Mouse (Mus musculus): ENCODE results near the gene Vps25. TPM values are rescaled to one million over a fixed set of nuclear protein-coding genes. Genes with fewer than 3 reads are reported as not detected.
A peak's percentile ranks its signal among the peaks of the same experiment; 100 is the strongest.

The Vps25 gene
- total and polyA plus RNA-seq, 3 experiments, result 75.5 to 107 TPM; not detected in 1

DNA sequence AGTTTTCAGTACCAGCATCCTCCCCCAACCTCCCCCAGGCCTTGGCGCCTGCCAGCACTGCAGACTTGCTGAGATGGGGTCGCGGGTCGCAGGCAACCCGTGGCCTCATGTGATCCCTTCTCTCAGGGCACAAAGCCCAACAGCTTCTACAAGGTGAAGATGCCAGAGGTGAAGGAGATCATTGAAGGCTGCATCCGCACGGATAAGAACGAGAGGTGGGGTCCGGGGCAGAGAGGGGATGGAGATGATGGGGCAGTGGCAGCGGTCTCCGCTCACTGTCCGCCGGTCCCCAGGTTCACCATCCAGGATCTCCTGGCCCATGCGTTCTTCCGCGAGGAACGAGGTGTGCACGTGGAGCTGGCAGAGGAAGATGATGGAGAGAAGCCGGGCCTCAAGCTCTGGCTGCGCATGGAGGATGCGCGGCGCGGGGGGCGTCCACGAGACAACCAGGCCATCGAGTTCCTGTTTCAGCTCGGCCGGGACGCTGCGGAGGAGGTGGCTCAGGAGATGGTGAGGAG lies 11.5 kb downstream of the Vps25 start:
- Histone ChIP-seq H3K4me3 (ENCODE audit: control insufficient read depth in 1 of 2, insufficient read depth in 1 of 2, low read depth in 2 of 2, low read length in 2 of 2) (no peak overlapping the region), H3K36me3 (ENCODE audit: control insufficient read depth in 1 of 2, insufficient read depth in 2 of 2, low read length in 2 of 2) (peaks cover 0 to 2% of the 10 kb centered on the region in 2 experiments; a peak in 1 of 4 replicates), H3K4me1 (ENCODE audit: control insufficient read depth in 1 of 2, insufficient read depth in 2 of 2, low read length in 2 of 2) (peaks cover 0 to 18% of the 10 kb centered on the region in 2 experiments; a peak in 3 of 4 replicates), H3K27me3 (ENCODE audit: control insufficient read depth in 1 of 2, insufficient read depth in 2 of 2, low read length in 2 of 2) (no peaks in the 10 kb centered on the region; a peak in 1 of 4 replicates), H3K27ac (ENCODE audit: control insufficient read depth, low read depth, low read length) (no peak overlapping the region), H3K9ac (ENCODE audit: control insufficient read depth, low read depth, low read length, poor library complexity, severe bottlenecking) (no peak overlapping the region), H3K9me3 (replicated peaks; ENCODE audit: insufficient read depth, low read length) (no peaks in the 10 kb centered on the region), H3K79me2 (ENCODE audit: control insufficient read depth, insufficient read depth, low read length, poor library complexity) (peaks cover 3% of the 10 kb centered on the region; the same call in 1 of the 2 replicates)
- DNase-seq (ENCODE audit: low read depth, low spot score), result no peak
- TF ChIP-seq MYB (IDR thresholded peaks at IDR 0.05; ENCODE audit: low read depth, low read length) (no peak), RAD21 (IDR thresholded peaks at IDR 0.05; ENCODE audit: low read depth, low read length) (no peak), HCFC1 (IDR thresholded peaks at IDR 0.05; ENCODE audit: low read depth, low read length) (no peak), GATA1 (IDR thresholded peaks at IDR 0.05; ENCODE audit: low read depth, low read length) (no peak), POLR2AphosphoS2 (IDR thresholded peaks at IDR 0.05; ENCODE audit: low read length) (no peak), NELFE (IDR thresholded peaks at IDR 0.05; ENCODE audit: low read depth, low read length) (no peak), MAFK (IDR thresholded peaks at IDR 0.05; ENCODE audit: borderline replicate concordance, low read depth, low read length) (no peak), ZKSCAN1 (IDR thresholded peaks at IDR 0.05; ENCODE audit: low read depth, low read length) (no peak), ZNF384 (IDR thresholded peaks at IDR 0.05; ENCODE audit: low read depth, low read length) (no peak), ZC3H11A (IDR thresholded peaks at IDR 0.05; ENCODE audit: low read depth, low read length) (no peak)

DNA sequence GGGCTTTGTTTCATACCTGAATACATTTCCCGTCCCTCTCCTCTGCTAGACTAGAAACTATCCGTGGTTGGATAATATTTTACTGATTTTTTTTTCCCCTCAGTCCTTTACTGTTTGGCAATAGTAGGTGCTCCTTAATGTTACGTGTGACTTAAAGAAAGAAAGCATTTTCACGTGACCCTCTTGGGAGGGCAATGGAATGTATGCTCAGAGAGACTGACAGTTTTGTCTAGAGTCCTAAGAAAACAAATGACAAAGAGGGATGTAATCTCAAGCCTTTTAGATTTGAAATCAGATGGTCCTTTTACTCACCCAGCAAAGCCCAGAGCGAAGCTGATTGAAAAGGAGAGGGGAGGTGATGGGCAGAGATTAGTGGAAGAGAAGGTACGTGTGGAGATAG lies 12.4 kb downstream of the Vps25 start:
- Histone ChIP-seq H3K4me3 (ENCODE audit: control insufficient read depth in 1 of 2, insufficient read depth in 1 of 2, low read depth in 2 of 2, low read length in 2 of 2) (no peak overlapping the region), H3K27me3 (ENCODE audit: control insufficient read depth in 1 of 2, insufficient read depth in 2 of 2, low read length in 2 of 2) (no peaks in the 10 kb centered on the region; a peak in 1 of 4 replicates), H3K27ac (ENCODE audit: control insufficient read depth, low read depth, low read length) (no peak overlapping the region), H3K9me3 (replicated peaks; ENCODE audit: insufficient read depth, low read length) (no peaks in the 10 kb centered on the region), H3K79me2 (ENCODE audit: control insufficient read depth, insufficient read depth, low read length, poor library complexity) (no peaks in the 10 kb centered on the region), H3K4me1 (ENCODE audit: control insufficient read depth in 1 of 2, insufficient read depth in 2 of 2, low read length in 2 of 2) (peaks cover 0 to 13% of the 10 kb centered on the region in 2 experiments; a peak in 2 of 4 replicates), H3K9ac (ENCODE audit: control insufficient read depth, low read depth, low read length, poor library complexity, severe bottlenecking) (no peak overlapping the region), H3K36me3 (ENCODE audit: control insufficient read depth in 1 of 2, insufficient read depth in 2 of 2, low read length in 2 of 2) (peaks cover 0 to 2% of the 10 kb centered on the region in 2 experiments; a peak in 1 of 4 replicates)
- TF ChIP-seq RAD21 (IDR thresholded peaks at IDR 0.05; ENCODE audit: low read depth, low read length) (no peak), TCF12 (IDR thresholded peaks at IDR 0.05; ENCODE audit: low read depth, low read length) (no peak), MEF2A (IDR thresholded peaks at IDR 0.05; ENCODE audit: extremely low read depth, insufficient replicate concordance, low read depth, low read length, poor library complexity, severe bottlenecking) (no peak), ZC3H11A (IDR thresholded peaks at IDR 0.05; ENCODE audit: low read depth, low read length) (no peak)
- DNase-seq (ENCODE audit: low read depth, low spot score), result no peak

DNA sequence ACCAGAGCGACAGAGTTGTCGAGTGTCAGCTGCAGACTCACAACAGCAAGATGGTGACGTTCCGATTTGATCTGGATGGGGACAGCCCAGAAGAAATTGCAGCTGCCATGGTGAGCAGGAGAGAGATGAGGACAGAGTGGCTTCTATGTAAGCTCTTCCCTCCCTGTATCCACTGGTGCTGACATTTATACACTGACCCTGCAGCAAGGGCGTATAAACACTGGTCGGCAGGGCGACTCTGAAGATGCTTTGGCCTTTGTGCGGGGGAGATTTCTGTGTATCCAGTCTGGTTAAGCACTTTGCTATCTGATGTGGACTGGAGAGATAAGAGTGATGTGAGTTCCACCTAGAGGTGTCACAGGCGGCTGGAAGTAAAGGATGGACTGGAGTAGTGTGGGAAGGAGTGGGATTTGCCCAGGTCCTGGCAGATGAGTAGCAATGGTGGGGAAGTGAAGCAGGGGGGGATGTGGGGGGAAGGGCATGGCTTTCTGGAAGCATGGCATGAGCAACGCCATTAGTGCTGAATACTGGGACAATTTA lies 16.1 kb downstream of the Vps25 start:
- Histone ChIP-seq H3K27me3 (ENCODE audit: control insufficient read depth in 1 of 2, insufficient read depth in 2 of 2, low read length in 2 of 2) (no peaks in the 10 kb centered on the region), H3K36me3 (ENCODE audit: control insufficient read depth in 1 of 2, insufficient read depth in 2 of 2, low read length in 2 of 2) (no peaks in the 10 kb centered on the region; a peak in 1 of 4 replicates)
- TF ChIP-seq ZMIZ1 (IDR thresholded peaks at IDR 0.05; ENCODE audit: low read depth, low read length), result no peak
- TF ChIP-seq E2F4 (IDR thresholded peaks at IDR 0.05; ENCODE audit: borderline replicate concordance, low read depth, low read length), result no peak
- TF ChIP-seq EP300 (IDR thresholded peaks at IDR 0.05; ENCODE audit: low read depth in 1 of 2, low read length in 2 of 2), result peak; percentile 4 to 10; a peak in 1 of 4 replicates
- no peak for TF ChIP-seq MYC (IDR thresholded peaks at IDR 0.05; ENCODE audit: low read depth, low read length)
- TF ChIP-seq GABPA (IDR thresholded peaks at IDR 0.05; ENCODE audit: low read depth, low read length), result no peak
- TF ChIP-seq POLR2A (IDR thresholded peaks at IDR 0.05; ENCODE audit: control insufficient read depth in 1 of 2, insufficient read depth in 1 of 2, low read depth in 1 of 2, low read length in 2 of 2, poor library complexity in 1 of 2), result no peak
- peak; percentile 42 for TF ChIP-seq SIN3A (IDR thresholded peaks at IDR 0.05; ENCODE audit: low read length)
- TF ChIP-seq TCF12 (IDR thresholded peaks at IDR 0.05; ENCODE audit: low read depth, low read length), result no peak
- TF ChIP-seq NELFE (IDR thresholded peaks at IDR 0.05; ENCODE audit: low read depth, low read length), result no peak
- TF ChIP-seq CHD1 (IDR thresholded peaks at IDR 0.05; ENCODE audit: low read depth, low read length), result no peak
- TF ChIP-seq GATA1 (IDR thresholded peaks at IDR 0.05; ENCODE audit: low read depth, low read length), result peak; percentile 88
- no peak for TF ChIP-seq TAL1 (IDR thresholded peaks at IDR 0.05; ENCODE audit: low read length)
- TF ChIP-seq RCOR1 (IDR thresholded peaks at IDR 0.05; ENCODE audit: low read depth, low read length), result 0 out of 2 replicates have a peak, but pooled peaks have one; percentile 8
- TF ChIP-seq TBP (IDR thresholded peaks at IDR 0.05; ENCODE audit: low read depth, low read length), result no peak
- no peak for TF ChIP-seq POLR2AphosphoS5 (IDR thresholded peaks at IDR 0.05; ENCODE audit: borderline replicate concordance, low read depth, low read length)
- no peak for TF ChIP-seq ZNF384 (IDR thresholded peaks at IDR 0.05; ENCODE audit: low read depth, low read length)

More for the DNA sequence above, 16.1 kb downstream of the Vps25 start:
- peaks cover 0 to 9% of the 10 kb centered on the region in 2 experiments; a peak in 1 of 4 replicates for H3K4me1 ChIP-seq (ENCODE audit: control insufficient read depth in 1 of 2, insufficient read depth in 2 of 2, low read length in 2 of 2)
- H3K27ac ChIP-seq (ENCODE audit: control insufficient read depth, low read depth, low read length), result no peak overlapping the region
- no peak overlapping the region for H3K4me3 ChIP-seq (ENCODE audit: control insufficient read depth in 1 of 2, insufficient read depth in 1 of 2, low read depth in 2 of 2, low read length in 2 of 2)
- H3K9ac ChIP-seq (ENCODE audit: control insufficient read depth, low read depth, low read length, poor library complexity, severe bottlenecking), result no peak overlapping the region
- H3K79me2 ChIP-seq (ENCODE audit: control insufficient read depth, insufficient read depth, low read length, poor library complexity), result no peaks in the 10 kb centered on the region
- DNase-seq (ENCODE audit: low read depth, low spot score), result peak; percentile 47
- no peaks in the 10 kb centered on the region for H3K9me3 ChIP-seq (replicated peaks; ENCODE audit: insufficient read depth, low read length)

Data from MEL (cell line).